Mouse (Mus musculus) forebrain, embryonic 11.5 days (tissue): ENCODE results near the gene Prss23. TPM values are rescaled to one million over a fixed set of nuclear protein-coding genes. Genes with fewer than 3 reads are reported as not detected.

Experiments
- ATAC-seq: fragments of 200-750 bp; cut with Nextera tagmentation; replicated peaks from 2 replicates; pipeline ENCODE4 v1.8.0; 2017; ENCODE audit warnings: moderate TSS enrichment; ENCODE audit not compliant: low FRiP score
- DNase-seq: peaks from one replicate; pipeline ENCODE4 v3.0.0-alpha.2; 2017; ENCODE audit warnings: low spot score
- H3K27ac ChIP-seq: fragments of 300-500 bp; sonication (generic); 2 replicates; pipeline ENCODE4 v1.5.1; 2014; ENCODE audit warnings: low read depth, low read length
- H3K27me3 ChIP-seq: fragments of 300-500 bp; sonication (generic); 2 replicates; pipeline ENCODE4 v1.6.1; 2014; ENCODE audit warnings: mild to moderate bottlenecking, low read length, mixed read lengths; ENCODE audit not compliant: control insufficient read depth, insufficient read depth
- H3K36me3 ChIP-seq: fragments of 300-500 bp; sonication (generic); 2 replicates; pipeline ENCODE4 v1.6.1; 2014; ENCODE audit warnings: mild to moderate bottlenecking, low read length, moderate library complexity, mixed read lengths; ENCODE audit not compliant: control insufficient read depth, insufficient read depth
- H3K4me1 ChIP-seq: fragments of 300-500 bp; sonication (generic); replicated peaks from 2 replicates; pipeline ENCODE4 v1.6.1; 2014; ENCODE audit warnings: low read length, mixed read lengths; ENCODE audit not compliant: control insufficient read depth, insufficient read depth
- H3K4me2 ChIP-seq: fragments of 300-500 bp; sonication (generic); 2 replicates; pipeline ENCODE4 v1.6.1; 2014; ENCODE audit warnings: low read depth, mild to moderate bottlenecking, low read length, moderate library complexity, mixed read lengths; ENCODE audit not compliant: severe bottlenecking
- H3K4me3 ChIP-seq: fragments of 300-500 bp; sonication (generic); 2 replicates; pipeline ENCODE4 v1.5.1; 2014; ENCODE audit warnings: low read depth, low read length
- H3K9ac ChIP-seq: fragments of 300-500 bp; sonication (generic); 2 replicates; pipeline ENCODE4 v1.6.1; 2014; ENCODE audit warnings: low read length
- H3K9me3 ChIP-seq: fragments of 300-500 bp; sonication (generic); 2 replicates; pipeline ENCODE4 v1.6.1; 2016; ENCODE audit warnings: low read length, mixed read lengths; ENCODE audit not compliant: control insufficient read depth
- WGBS: fragments of 180-500 bp; shearing (Covaris S2); extraction: QIAGEN DNeasy Blood & Tissue Kit; methylation state at CpG from one replicate; pipeline ENCODE4 v1.1.7; 2014; 5-methylcytosine and 5-hydroxymethylcytosine counted together
- polyA plus RNA-seq: library from polyadenylated mRNA; unstranded; fragments of >200 nt; fragmentation: Nextera tagmentation; extraction: Ambion mirVana; gene quantifications from 2 replicates; pipeline ENCODE4 v1.2.1, GENCODE M21; 2014

Prss23 gene
- polyA plus RNA-seq, 1 experiment from 2014 or later = 31.7 TPM

DNA sequence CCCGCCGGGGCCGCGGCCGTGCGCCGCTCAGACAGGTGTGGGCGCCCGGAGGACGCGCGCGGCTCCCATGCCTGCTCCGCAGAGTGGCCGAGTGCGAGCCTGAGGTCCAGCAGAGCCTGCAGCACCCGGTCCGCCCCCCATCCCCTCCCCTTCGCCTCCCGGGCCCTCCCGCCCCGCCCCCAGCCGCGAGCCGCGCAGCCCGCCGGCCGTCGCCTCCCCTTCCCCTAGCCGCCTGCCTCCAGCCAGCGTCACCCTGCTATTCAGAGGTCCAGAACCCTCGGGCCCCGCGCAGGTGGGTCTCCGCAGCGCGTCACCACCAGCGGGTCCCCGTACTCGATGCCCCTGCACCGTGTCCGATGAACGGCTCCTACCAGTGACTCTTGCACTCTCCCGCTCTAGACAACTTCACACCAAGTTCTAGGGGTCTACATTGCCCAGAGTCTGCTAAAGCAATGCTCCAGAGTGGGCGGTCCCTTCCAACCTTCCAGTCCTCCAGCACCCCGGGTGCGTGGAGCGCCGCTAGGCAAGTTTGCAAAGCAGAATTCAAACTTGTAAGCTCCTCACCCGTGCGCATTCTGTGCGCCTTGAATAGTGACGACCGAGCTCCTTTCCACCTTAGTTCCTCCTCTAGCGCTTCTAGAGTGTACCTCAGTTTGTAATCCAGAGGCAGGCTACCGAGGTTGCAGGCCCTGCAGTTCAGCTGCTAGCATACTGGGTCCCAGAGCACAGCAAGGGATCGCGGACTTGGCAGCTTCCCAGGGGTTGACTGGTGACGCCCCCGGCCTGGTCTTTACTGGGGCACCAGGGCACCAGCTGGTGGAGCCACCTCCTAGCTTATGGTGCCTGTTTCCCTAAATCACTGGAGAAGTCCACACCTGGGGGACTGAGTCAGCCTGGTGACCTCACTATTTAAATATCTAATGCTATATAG lies 9.3 kb downstream of the Prss23 start:
- H3K4me1 ChIP-seq = peaks cover 4% of the 10 kb centered on the region; the same call in 1 of the 2 replicates
- DNase-seq = peak; percentile 88
- under 1% methylated on average over 53 of the region's 61 CpGs for WGBS
- ATAC-seq = peak; percentile 89
- H3K4me3 ChIP-seq = peak overlapping the region; percentile 73
- peak overlapping the region; percentile 73 for H3K9ac ChIP-seq
- peak overlapping the region; percentile 91 for H3K4me2 ChIP-seq
- no peaks in the 10 kb centered on the region for H3K36me3 ChIP-seq
- H3K27me3 ChIP-seq = no peaks in the 10 kb centered on the region
- H3K9me3 ChIP-seq = peaks cover 2% of the 10 kb centered on the region; the same call in 1 of the 2 replicates
- no peak overlapping the region for H3K27ac ChIP-seq

DNA sequence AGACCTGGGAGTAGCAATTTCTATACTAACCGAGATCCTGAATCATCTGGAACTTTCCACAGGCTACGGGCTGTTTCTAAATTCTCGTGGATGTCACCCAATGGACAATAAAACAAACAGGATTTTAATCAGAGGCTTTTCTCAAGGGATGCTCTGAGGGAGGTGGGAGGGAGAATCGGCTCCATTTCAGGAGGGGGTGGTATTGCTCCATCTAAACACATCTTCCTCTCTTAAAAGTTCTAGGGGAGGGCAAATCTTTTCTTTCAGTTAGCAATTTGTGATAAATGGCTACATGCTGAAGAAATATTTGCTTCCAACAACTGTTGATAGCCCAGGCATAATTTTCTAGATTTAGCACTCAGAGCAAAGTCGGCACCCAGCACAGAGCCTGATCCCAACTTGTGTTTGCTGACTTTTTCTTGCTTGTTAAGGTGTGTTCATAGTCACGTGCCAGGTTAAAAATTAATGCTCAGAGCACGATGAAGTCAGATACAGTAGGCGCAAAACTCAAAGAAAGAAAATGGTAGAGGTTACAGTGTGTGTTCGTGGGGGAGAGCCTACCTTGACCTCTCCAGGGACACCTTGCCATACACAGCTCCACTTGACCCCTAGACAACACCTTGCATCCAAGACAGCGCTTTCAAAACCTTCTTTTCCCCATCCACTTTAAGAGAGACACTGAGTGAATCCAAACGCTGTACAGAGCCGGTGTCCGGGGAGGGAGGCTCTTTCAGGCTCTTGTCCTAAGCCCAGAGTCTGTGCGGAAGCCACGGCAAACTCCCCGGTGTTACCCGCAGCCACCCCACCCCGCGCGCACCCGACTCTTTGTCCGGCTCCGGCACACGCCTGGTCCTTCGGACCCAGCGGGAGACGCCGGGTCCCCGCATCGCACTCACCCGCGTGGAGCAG lies 10.2 kb downstream of the Prss23 start:
- DNase-seq = no peak
- H3K36me3 ChIP-seq = no peaks in the 10 kb centered on the region
- H3K4me1 ChIP-seq = peaks cover 4% of the 10 kb centered on the region; the same call in 1 of the 2 replicates
- WGBS = 9% methylated on average over 32 of the region's 32 CpGs
- no peak overlapping the region for H3K27ac ChIP-seq
- H3K9ac ChIP-seq = peak overlapping the region; percentile 73
- H3K27me3 ChIP-seq = no peaks in the 10 kb centered on the region
- H3K4me2 ChIP-seq = peak overlapping the region; percentile 91
- ATAC-seq = peak; percentile 65
- H3K4me3 ChIP-seq = peak overlapping the region; percentile 73
- H3K9me3 ChIP-seq = peaks cover 2% of the 10 kb centered on the region; the same call in 1 of the 2 replicates

DNA sequence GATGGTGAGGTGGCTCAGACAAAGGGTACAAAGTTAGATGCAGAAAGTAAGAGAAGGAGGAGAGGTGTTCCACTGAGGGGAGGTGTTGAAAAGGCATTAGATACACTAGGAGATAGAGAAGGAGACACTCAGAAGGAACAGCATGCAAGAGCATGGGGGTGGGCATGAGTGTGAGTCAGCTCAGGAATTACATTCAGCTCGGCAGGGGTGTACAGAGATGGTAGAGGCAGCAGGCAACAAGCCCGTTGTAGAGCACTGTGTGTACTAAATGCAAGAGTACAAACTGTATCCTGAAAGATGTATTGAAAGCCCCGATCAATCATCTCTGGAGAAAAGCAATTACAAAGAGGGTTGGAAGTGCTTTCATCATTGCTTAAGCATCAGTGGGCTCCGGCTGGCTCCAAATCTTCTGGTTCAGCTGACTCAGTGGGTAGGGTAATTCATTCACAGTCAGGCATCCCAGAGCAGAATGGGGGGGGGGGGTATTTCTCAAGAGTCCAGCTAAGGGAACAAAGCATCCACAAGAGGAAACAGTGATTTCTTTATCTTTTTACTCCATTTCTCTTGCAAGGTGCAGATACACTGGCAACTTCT lies 15.0 kb downstream of the Prss23 start:
- no peak overlapping the region for H3K27ac ChIP-seq
- peak; percentile 57 for ATAC-seq
- no peak overlapping the region for H3K9ac ChIP-seq
- no peak overlapping the region for H3K4me2 ChIP-seq
- H3K4me1 ChIP-seq = peaks cover 4% of the 10 kb centered on the region; the same call in 1 of the 2 replicates
- H3K27me3 ChIP-seq = no peaks in the 10 kb centered on the region
- no peaks in the 10 kb centered on the region for H3K9me3 ChIP-seq
- 24% methylated on average over 4 of the region's 4 CpGs for WGBS
- no peaks in the 10 kb centered on the region for H3K36me3 ChIP-seq
- peak; percentile 51 for DNase-seq
- no peak overlapping the region for H3K4me3 ChIP-seq

DNA sequence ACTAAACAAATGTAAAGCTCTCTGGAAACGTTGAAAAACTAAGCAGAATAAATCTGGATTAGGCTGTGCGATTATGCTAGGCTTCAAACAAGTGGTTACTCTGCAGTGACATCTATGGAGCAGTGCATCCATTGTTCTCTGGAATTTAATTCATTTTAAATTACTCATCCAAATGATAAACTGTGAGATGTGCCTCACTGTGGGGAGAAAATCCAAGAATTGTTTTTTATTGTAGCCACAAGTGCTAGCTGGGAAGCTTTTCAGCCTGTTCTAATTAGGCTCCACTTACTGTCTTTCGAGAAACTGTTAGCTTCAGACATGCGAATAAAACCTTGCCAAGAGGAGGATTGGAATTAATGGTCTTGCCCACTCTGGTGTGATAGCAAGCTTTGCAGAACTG lies 18.3 kb downstream of the Prss23 start:
- H3K36me3 ChIP-seq = no peaks in the 10 kb centered on the region
- no peak overlapping the region for H3K27ac ChIP-seq
- H3K9me3 ChIP-seq = no peaks in the 10 kb centered on the region
- ATAC-seq (0 out of 2 replicates have a peak, but pooled peaks have one; percentile 27), DNase-seq (no peak)
- WGBS = 32% methylated on average over 4 of the region's 4 CpGs
- no peak overlapping the region for H3K4me2 ChIP-seq
- H3K4me1 ChIP-seq = no peaks in the 10 kb centered on the region; the same call in 1 of the 2 replicates
- H3K4me3 ChIP-seq = no peak overlapping the region
- H3K9ac ChIP-seq = no peak overlapping the region
- H3K27me3 ChIP-seq = no peaks in the 10 kb centered on the region

DNA sequence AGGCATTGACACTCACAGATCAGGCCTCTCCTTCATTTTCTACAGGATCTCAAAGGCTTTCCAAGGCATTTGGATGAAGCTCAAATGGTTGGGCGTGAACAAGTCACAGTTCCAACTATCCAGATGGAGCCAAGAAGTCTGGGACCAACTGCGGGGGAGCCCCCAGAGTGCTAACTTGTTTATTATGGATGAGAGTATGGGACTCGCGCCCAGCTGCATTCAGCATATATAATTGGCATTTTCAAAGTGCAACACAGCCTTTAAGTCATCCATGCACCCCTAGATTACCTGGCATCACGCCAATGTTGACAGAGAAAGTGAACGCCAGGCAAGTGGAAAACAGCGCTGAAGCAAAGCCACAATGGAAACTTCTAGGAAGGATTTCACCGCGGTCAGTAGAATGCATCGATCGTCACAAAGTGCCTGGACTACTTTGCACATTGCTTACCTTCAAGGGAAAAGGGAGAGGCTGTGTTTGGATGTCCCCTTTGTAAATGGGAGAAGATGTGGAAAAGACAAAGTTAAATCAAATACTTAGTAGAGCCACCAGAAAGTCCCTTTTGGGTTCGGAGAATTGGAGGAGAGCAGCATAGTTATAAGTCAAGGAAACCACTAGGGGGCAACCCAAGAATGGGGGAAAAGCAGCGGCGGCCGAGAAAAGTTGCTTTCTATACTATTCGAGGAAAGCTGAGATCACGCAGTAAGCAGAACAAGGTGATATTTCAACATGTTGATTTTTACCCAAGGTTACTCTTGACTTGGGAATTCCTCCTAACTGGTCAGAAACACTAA lies 27.3 kb downstream of the Prss23 start:
- Histone ChIP-seq H3K27me3 (no peaks in the 10 kb centered on the region), H3K4me3 (no peak overlapping the region), H3K27ac (no peak overlapping the region), H3K9ac (no peak overlapping the region), H3K9me3 (no peaks in the 10 kb centered on the region), H3K4me1 (peaks cover 3% of the 10 kb centered on the region; the same call in 1 of the 2 replicates), H3K4me2 (peak overlapping the region; percentile 37; the same call in 1 of the 2 replicates), H3K36me3 (no peaks in the 10 kb centered on the region)
- peak; percentile 71; the same call in 1 of the 2 replicates for ATAC-seq
- 36% methylated on average over 17 of the region's 17 CpGs for WGBS
- DNase-seq = peak; percentile 78

DNA sequence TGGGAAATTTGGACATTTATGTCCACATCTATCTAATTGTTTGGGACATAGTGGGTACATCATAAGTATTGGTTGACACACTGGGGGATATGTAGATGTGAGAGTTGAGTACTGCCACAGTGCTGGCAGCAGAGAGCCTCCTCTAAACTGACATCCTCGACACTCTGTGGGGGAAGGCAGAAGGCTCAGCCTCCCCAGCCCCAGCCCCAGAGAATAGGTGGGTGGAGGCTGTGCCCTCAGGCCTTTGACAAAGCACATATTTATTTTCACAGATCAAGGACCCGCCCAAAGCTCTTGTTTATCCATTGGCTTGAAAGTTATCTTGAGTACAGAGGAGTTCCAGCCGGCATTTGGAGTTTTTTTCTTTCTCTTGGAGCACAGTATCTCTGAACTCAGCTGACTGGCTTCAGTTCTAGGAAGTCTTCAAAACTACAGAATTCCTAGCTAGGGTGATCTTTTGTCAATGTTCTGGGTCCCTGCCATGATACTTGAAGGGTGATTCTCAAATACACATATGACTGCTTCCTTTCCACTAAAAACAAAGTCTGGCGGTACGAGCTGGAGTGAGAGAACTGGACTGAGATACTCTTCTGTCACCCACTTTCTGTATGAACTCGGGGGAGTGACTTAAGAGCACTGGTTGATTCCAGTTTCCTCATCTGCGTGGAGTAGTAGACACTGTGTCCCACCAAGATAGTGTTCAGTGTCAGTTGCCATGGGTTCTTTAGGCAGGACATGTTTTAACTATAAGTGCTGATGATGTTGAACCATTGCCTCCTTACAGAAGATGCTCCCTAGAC lies 43.0 kb downstream of the Prss23 start:
- Histone ChIP-seq H3K9me3 (no peaks in the 10 kb centered on the region), H3K4me3 (no peak overlapping the region), H3K4me1 (no peaks in the 10 kb centered on the region), H3K27me3 (no peaks in the 10 kb centered on the region), H3K4me2 (no peak overlapping the region), H3K9ac (no peak overlapping the region), H3K27ac (no peak overlapping the region), H3K36me3 (no peaks in the 10 kb centered on the region)
- DNase-seq = no peak
- no peak for ATAC-seq
- WGBS = 82% methylated on average over 7 of the region's 7 CpGs

DNA sequence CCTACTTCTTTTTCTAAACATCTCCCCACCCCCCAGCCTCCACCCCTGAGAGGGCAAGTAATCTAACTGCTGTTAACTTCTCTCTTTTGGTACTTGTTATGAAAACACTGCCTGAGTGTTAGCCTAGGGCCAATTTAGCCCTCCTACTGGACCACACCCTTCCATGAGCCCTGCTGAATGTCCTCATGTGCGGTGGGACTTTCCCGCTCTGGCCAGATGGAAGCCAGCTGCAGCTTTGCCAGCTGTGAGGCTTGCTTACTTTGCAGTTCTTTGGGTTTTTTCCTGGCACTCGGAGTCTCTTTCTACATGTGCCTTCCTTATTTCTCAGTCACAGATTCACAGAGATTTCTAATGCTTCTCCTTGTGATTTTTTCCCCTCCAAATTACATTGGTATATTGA lies 45.3 kb downstream of the Prss23 start:
- 75% methylated on average over 3 of the region's 3 CpGs for WGBS
- Histone ChIP-seq H3K9ac (no peak overlapping the region), H3K9me3 (no peaks in the 10 kb centered on the region), H3K36me3 (no peaks in the 10 kb centered on the region), H3K4me1 (no peaks in the 10 kb centered on the region), H3K4me2 (no peak overlapping the region), H3K27ac (no peak overlapping the region), H3K27me3 (no peaks in the 10 kb centered on the region), H3K4me3 (no peak overlapping the region)
- DNase-seq (no peak), ATAC-seq (no peak)
